Mouse (Mus musculus) adrenal gland, postnatal 0 days (tissue): ENCODE measurements around the gene Scn2b. TPM values are rescaled to one million over a fixed set of nuclear protein-coding genes. Genes with fewer than 3 reads are reported as not detected.

Source experiments
- polyA plus RNA-seq: library from polyadenylated mRNA; unstranded; fragments of >200 nt; fragmentation: Nextera tagmentation; extraction: Ambion mirVana; gene quantifications from 2 replicates; pipeline ENCODE4 v1.2.1, GENCODE M21; 2015

The Scn2b gene
- polyA plus RNA-seq = 1.8 and 3.7 TPM in 2 replicates

GRCm38 (mm10) chr9:45117741-45118431 lies at the start of gene Scn2b:
Gene Scn2b, plus strand, starts transcription at chr9:45117782.

GRCm38 (mm10) chr9:45079011-45079410 lies 38.6 kb upstream of the Scn2b start, which contains the start of gene Jaml:
Gene Jaml, plus strand, starts transcription at chr9:45079183.

GRCm38 (mm10) chr9:45138191-45139032 lies 20.8 kb downstream of the Scn2b start, which contains the start of gene Scn4b:
Gene Scn4b, plus strand, starts transcription at chr9:45138395.

Other genes with a start within 250 kb of the Scn2b start
- gene Kmt2a, start 236.5 kb upstream of the Scn2b start, polyA plus RNA-seq = 9.0 and 9.5 TPM in 2 replicates
- gene Atp5l, start 197.0 kb upstream of the Scn2b start, polyA plus RNA-seq = 1,351 and 2,218 TPM in 2 replicates
- gene Ube4a, start 152.2 kb upstream of the Scn2b start, polyA plus RNA-seq = 12.6 and 18.2 TPM in 2 replicates
- gene Cd3g, start 137.4 kb upstream of the Scn2b start, polyA plus RNA-seq = 0.30 and 0.85 TPM in 2 replicates
- gene Cd3d, start 136.0 kb upstream of the Scn2b start, polyA plus RNA-seq = 0.08 and 0.18 TPM in 2 replicates
- gene Cd3e, start 108.2 kb upstream of the Scn2b start, polyA plus RNA-seq = 0.07 and 0.32 TPM in 2 replicates
- 3.0 and 5.8 TPM in 2 replicates for gene Mpzl2, start 78.0 kb upstream of the Scn2b start, polyA plus RNA-seq
- gene Mpzl3, start 62.6 kb upstream of the Scn2b start, polyA plus RNA-seq = 1.4 and 2.1 TPM in 2 replicates
- gene Jaml, start 38.6 kb upstream of the Scn2b start, polyA plus RNA-seq = 1.5 and 4.0 TPM in 2 replicates
- 0.20 and 0.23 TPM in 2 replicates for gene Scn4b, start 20.6 kb downstream of the Scn2b start, polyA plus RNA-seq
- 0.18 and 0.43 TPM in 2 replicates for gene BC049352, start 64.2 kb downstream of the Scn2b start, polyA plus RNA-seq
- 0.24 TPM in 1 of 2 replicates, not detected in the other for gene Tmprss4, start 86.3 kb downstream of the Scn2b start, polyA plus RNA-seq
- gene Il10ra, start 151.4 kb downstream of the Scn2b start, polyA plus RNA-seq = 0.95 and 1.6 TPM in 2 replicates
- 0.21 and 0.28 TPM in 2 replicates for gene Tmprss13, start 201.3 kb downstream of the Scn2b start, polyA plus RNA-seq